Mouse (Mus musculus): ENCODE data around the gene Hoxd10. TPM values are rescaled to one million over a fixed set of nuclear protein-coding genes. Genes with fewer than 3 reads are reported as not detected.

Hoxd10 gene
- polyA plus RNA-seq, 1 experiment from 2014 or later = 7.9 TPM

- Histone ChIP-seq H3K27me3 (replicated peaks) (peaks cover 79% of the 10 kb centered on the region), H3K36me3 (no peaks in the 10 kb centered on the region), H3K4me3 (replicated peaks) (no peak overlapping the region), H3K4me1 (replicated peaks) (peaks cover 12% of the 10 kb centered on the region), H3K9me3 (no peaks in the 10 kb centered on the region), H3K27ac (no peak overlapping the region), H3K4me2 (replicated peaks) (no peak overlapping the region), H3K9ac (no peak overlapping the region)
- 60% methylated on average over 2 of the region's 3 CpGs for WGBS
- ATAC-seq = 0 out of 2 replicates have a peak, but pooled peaks have one; percentile 2
Observed at GRCm38 (mm10) chr2:74741252-74741978, 49.7 kb downstream of the Hoxd10 start.

DNA sequence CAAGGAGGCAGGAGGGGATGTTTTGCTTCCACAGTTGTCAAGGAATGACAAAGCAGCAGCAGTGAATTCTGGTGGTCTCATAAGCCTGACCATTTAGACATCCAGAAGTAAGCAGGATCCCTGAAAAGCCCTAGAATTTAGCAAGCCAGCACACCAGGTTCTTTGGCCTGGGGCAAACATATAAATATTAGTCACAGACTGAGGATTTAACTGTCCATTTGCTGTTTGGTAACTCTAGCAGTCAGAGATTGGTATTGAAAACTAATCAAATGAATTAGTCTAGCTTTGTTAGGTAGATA, 50.2 kb downstream of the Hoxd10 start:
- Histone ChIP-seq H3K4me2 (replicated peaks) (no peak overlapping the region), H3K4me3 (replicated peaks) (no peak overlapping the region), H3K9ac (no peak overlapping the region), H3K36me3 (no peaks in the 10 kb centered on the region), H3K27ac (no peak overlapping the region), H3K4me1 (replicated peaks) (peaks cover 12% of the 10 kb centered on the region), H3K27me3 (replicated peaks) (peaks cover 79% of the 10 kb centered on the region), H3K9me3 (no peaks in the 10 kb centered on the region)
- ATAC-seq = no peak

MicroRNAs encoded within 50 kb of the gene (microRNA counts, 519-probe panel; counts per million panel counts)
- 3,456 counts per million, percentile 85 among the panel's probes with 10 or more counts for microRNA mmu-miR-10b

Other genes starting within 250 kb of the Hoxd10 start
- gene Lnpk, start 112.5 kb upstream of the Hoxd10 start, polyA plus RNA-seq (2015; fragmentation: Nextera tagmentation; extraction: Ambion mirVana) = 19.0 and 25.7 TPM in 2 replicates
- gene Evx2, start 32.4 kb upstream of the Hoxd10 start, polyA plus RNA-seq (2015; fragmentation: Nextera tagmentation; extraction: Ambion mirVana) = 0.04 TPM in 1 of 2 replicates, not detected in the other
- gene Hoxd13, start 23.6 kb upstream of the Hoxd10 start, polyA plus RNA-seq (2015; fragmentation: Nextera tagmentation; extraction: Ambion mirVana) = 0.67 and 0.77 TPM in 2 replicates
- 0.45 and 1.1 TPM in 2 replicates for gene Hoxd12, start 16.9 kb upstream of the Hoxd10 start, polyA plus RNA-seq (2015; fragmentation: Nextera tagmentation; extraction: Ambion mirVana)
- 1.2 and 2.3 TPM in 2 replicates for gene Hoxd11, start 12.4 kb upstream of the Hoxd10 start, polyA plus RNA-seq (2015; fragmentation: Nextera tagmentation; extraction: Ambion mirVana)
- 4.4 and 5.9 TPM in 2 replicates for gene Hoxd9, start 5.8 kb downstream of the Hoxd10 start, polyA plus RNA-seq (2015; fragmentation: Nextera tagmentation; extraction: Ambion mirVana)
- gene Hoxd8, start 12.7 kb downstream of the Hoxd10 start, polyA plus RNA-seq (2015; fragmentation: Nextera tagmentation; extraction: Ambion mirVana) = 4.2 and 5.1 TPM in 2 replicates
- gene Hoxd3, start 20.0 kb downstream of the Hoxd10 start, polyA plus RNA-seq (2015; fragmentation: Nextera tagmentation; extraction: Ambion mirVana) = 18.8 and 19.2 TPM in 2 replicates
- gene Hoxd4, start 20.0 kb downstream of the Hoxd10 start, polyA plus RNA-seq (2015; fragmentation: Nextera tagmentation; extraction: Ambion mirVana) = 1.2 and 1.6 TPM in 2 replicates
- 0.55 and 0.73 TPM in 2 replicates for gene Gm28230, start 34.8 kb downstream of the Hoxd10 start, polyA plus RNA-seq (2015; fragmentation: Nextera tagmentation; extraction: Ambion mirVana)
- 0.09 and 0.10 TPM in 2 replicates for gene Hoxd1, start 71.1 kb downstream of the Hoxd10 start, polyA plus RNA-seq (2015; fragmentation: Nextera tagmentation; extraction: Ambion mirVana)
- 112 and 126 TPM in 2 replicates for gene Mtx2, start 133.9 kb downstream of the Hoxd10 start, polyA plus RNA-seq (2015; fragmentation: Nextera tagmentation; extraction: Ambion mirVana)